In genomic region chr2:30336174-30336915, GRCm38 (mm10) we compare ENCODE assay signal across 24 mouse cellular contexts. TPM values are rescaled to one million over a fixed set of nuclear protein-coding genes. Genes with fewer than 3 reads are reported as not detected.
DNase-seq lines count a peak whose midpoint lies in the region; ATAC-seq lines count a peak whose summit lies in the region.
"Had no signal": no experiment of that assay in that cellular context is flagged by ENCODE, and none has a peak within 500 bp of the region (broad histone marks: within the 10 kb centered on the region; RNA-seq: fewer than 3 reads in every experiment).

No protein-coding gene starts in this region.

- WGBS in heart, embryonic 13.5 days: 77% methylated on average over 16 of the region's 16 CpGs
- WGBS in midbrain, embryonic 16.5 days: 84% methylated on average over 16 of the region's 16 CpGs

- no peak for ATAC-seq in heart, embryonic 13.5 days (ENCODE audit: extremely low read depth, insufficient number of reproducible peaks, low FRiP score, low TSS enrichment)
- 0 out of 2 replicates have a peak, but pooled peaks have one; percentile 2 for ATAC-seq in neutrophil, adult 5-6 weeks (ENCODE audit: extremely low read depth, insufficient number of reproducible peaks, low FRiP score, poor library complexity, severe bottlenecking)
- no peak for ATAC-seq in midbrain, embryonic 16.5 days
- ATAC-seq: activated CD4-positive, CD25-positive, alpha-beta regulatory T cell, adult 4 months; CD4-positive, CD25-positive, alpha-beta regulatory T cell, adult 4 months; forebrain, embryonic 13.5 days; lung, postnatal 0 days; midbrain, embryonic 13.5 days had no signal

- DNase-seq in adrenal gland, adult (ENCODE audit: inconsistent age in 2 of 2, low spot score in 1 of 2): peak; percentile 33 to 64
- no peak for DNase-seq in adrenal gland, adult 8-10 months
- DNase-seq in heart, postnatal 10 days: no peak
- DNase-seq in brain, adult 2 months (ENCODE audit: low read depth, low spot score): peak; percentile 90
- DNase-seq in urinary bladder, postnatal 25 days (ENCODE audit: low spot score): no peak
- DNase-seq: kidney, adult 9 months; liver, embryonic 13.5 days had no signal

- H3K36me3 ChIP-seq in heart, embryonic 13.5 days: peaks cover 98% of the 10 kb centered on the region
- H3K36me3 ChIP-seq in midbrain, embryonic 16.5 days (ENCODE audit: control insufficient read depth, insufficient read depth, low read length): peaks cover 51% of the 10 kb centered on the region

- no peak overlapping the region for H3K4me3 ChIP-seq in heart, embryonic 13.5 days
- no peak overlapping the region for H3K4me3 ChIP-seq in midbrain, embryonic 16.5 days (ENCODE audit: low read depth, low read length)
- H3K4me3 ChIP-seq: forebrain, embryonic 13.5 days; limb, embryonic 10.5 days; liver, embryonic 13.5 days; midbrain, embryonic 13.5 days had no signal

- intact Hi-C loops in heart, postnatal 10 days (cut with DNase I): no loop called here

- H3K27me3 ChIP-seq in heart, embryonic 13.5 days (replicated peaks): no peaks in the 10 kb centered on the region
- H3K27me3 ChIP-seq in midbrain, embryonic 16.5 days (ENCODE audit: control insufficient read depth, insufficient read depth, low read depth, low read length): no peaks in the 10 kb centered on the region
- H3K27me3 ChIP-seq: forebrain, embryonic 13.5 days; liver, embryonic 13.5 days; midbrain, embryonic 13.5 days had no signal

- no peaks in the 10 kb centered on the region for H3K4me1 ChIP-seq in heart, embryonic 13.5 days
- no peaks in the 10 kb centered on the region for H3K4me1 ChIP-seq in midbrain, embryonic 16.5 days (ENCODE audit: control insufficient read depth, insufficient read depth, low read length)
- H3K4me1 ChIP-seq: forebrain, embryonic 13.5 days; limb, embryonic 10.5 days; liver, embryonic 13.5 days; midbrain, embryonic 13.5 days had no signal

- H3K9ac ChIP-seq in heart, embryonic 13.5 days: no peak overlapping the region; the same call in 1 of the 2 replicates
- no peak overlapping the region for H3K9ac ChIP-seq in midbrain, embryonic 16.5 days (ENCODE audit: low read depth, low read length)
- H3K9ac ChIP-seq: forebrain, embryonic 13.5 days; liver, embryonic 13.5 days; midbrain, embryonic 13.5 days had no signal

- H3K9me3 ChIP-seq in heart, embryonic 13.5 days: no peaks in the 10 kb centered on the region
- H3K9me3 ChIP-seq in midbrain, embryonic 16.5 days (replicated peaks; ENCODE audit: control insufficient read depth, low read length, poor library complexity, severe bottlenecking): no peaks in the 10 kb centered on the region
- H3K9me3 ChIP-seq: forebrain, embryonic 13.5 days; limb, embryonic 10.5 days; liver, embryonic 13.5 days; midbrain, embryonic 13.5 days had no signal

- H3K27ac ChIP-seq in heart, embryonic 13.5 days (replicated peaks): peak overlapping the region; percentile 5; the same call in 1 of the 2 replicates
- no peak overlapping the region for H3K27ac ChIP-seq in midbrain, embryonic 16.5 days (ENCODE audit: low read length)
- H3K27ac ChIP-seq: forebrain, embryonic 13.5 days; limb, embryonic 10.5 days; liver, embryonic 13.5 days; midbrain, embryonic 13.5 days; stomach, postnatal 0 days had no signal

- H3K4me2 ChIP-seq in heart, embryonic 13.5 days: no peak overlapping the region
- H3K4me2 ChIP-seq in midbrain, embryonic 16.5 days (ENCODE audit: low read length): no peak overlapping the region
- H3K4me2 ChIP-seq: forebrain, embryonic 13.5 days; liver, embryonic 13.5 days; midbrain, embryonic 13.5 days had no signal

RNA-seq across cellular contexts. Expression of gene Sh3glb2, which starts 22.8 kb away (rescaled TPM):
- 100 to 1,000 TPM in 2 of 4 experiments, 10 to 100 TPM in 2; 85.4 to 115 (median 101) TPM for total RNA-seq in adrenal gland, adult 8-10 months (2022)
- 122 and 124 TPM in 2 replicates for polyA plus RNA-seq in heart, embryonic 13.5 days (2015; fragmentation: Nextera tagmentation; extraction: Ambion mirVana)
- 10 to 100 TPM; 62.0 to 69.5 TPM for total RNA-seq in heart, postnatal 10 days (2021)
- 39.0 and 44.3 TPM in 2 replicates for total RNA-seq in neutrophil, adult 5-6 weeks (2017)
- 206 and 218 TPM in 2 replicates for polyA plus RNA-seq in midbrain, embryonic 16.5 days (2015; fragmentation: Nextera tagmentation; extraction: Ambion mirVana)

RNA-seq across cellular contexts. Expression of gene Miga2, which starts 27.7 kb away (rescaled TPM):
- total RNA-seq in adrenal gland, adult 8-10 months (2022): 100 to 1,000 TPM in 1 of 4 experiments, 10 to 100 TPM in 3; 80.6 to 104 (median 91.1) TPM
- 28.9 and 31.4 TPM in 2 replicates for polyA plus RNA-seq in heart, embryonic 13.5 days (2015; fragmentation: Nextera tagmentation; extraction: Ambion mirVana)
- total RNA-seq in heart, postnatal 10 days (2021): 10 to 100 TPM; 70.5 to 78.0 TPM
- 6.0 and 11.2 TPM in 2 replicates for total RNA-seq in neutrophil, adult 5-6 weeks (2017)
- 32.9 and 35.0 TPM in 2 replicates for polyA plus RNA-seq in midbrain, embryonic 16.5 days (2015; fragmentation: Nextera tagmentation; extraction: Ambion mirVana)

RNA-seq across cellular contexts. Expression of gene Nup188, which starts 50.1 kb away (rescaled TPM):
- 10 to 100 TPM; 28.2 to 33.6 (median 30.2) TPM for total RNA-seq in adrenal gland, adult 8-10 months (2022)
- 22.2 and 25.7 TPM in 2 replicates for polyA plus RNA-seq in heart, embryonic 13.5 days (2015; fragmentation: Nextera tagmentation; extraction: Ambion mirVana)
- total RNA-seq in heart, postnatal 10 days (2021): 10 to 100 TPM; 25.1 to 26.6 TPM
- 14.6 and 14.8 TPM in 2 replicates for total RNA-seq in neutrophil, adult 5-6 weeks (2017)
- polyA plus RNA-seq in midbrain, embryonic 16.5 days (2015; fragmentation: Nextera tagmentation; extraction: Ambion mirVana): 18.9 and 19.6 TPM in 2 replicates

RNA-seq across cellular contexts. Expression of gene Dolk, which starts 50.2 kb away (rescaled TPM):
- total RNA-seq in adrenal gland, adult 8-10 months (2022): 10 to 100 TPM; 31.2 to 42.7 (median 37.6) TPM
- polyA plus RNA-seq in heart, embryonic 13.5 days (2015; fragmentation: Nextera tagmentation; extraction: Ambion mirVana): 27.8 and 30.3 TPM in 2 replicates
- 10 to 100 TPM; 25.9 to 28.6 TPM for total RNA-seq in heart, postnatal 10 days (2021)
- 9.0 and 10.3 TPM in 2 replicates for total RNA-seq in neutrophil, adult 5-6 weeks (2017)
- 38.0 and 40.9 TPM in 2 replicates for polyA plus RNA-seq in midbrain, embryonic 16.5 days (2015; fragmentation: Nextera tagmentation; extraction: Ambion mirVana)

RNA-seq across cellular contexts. Expression of gene Gm28038, which starts 55.5 kb away (rescaled TPM):
- not detected for total RNA-seq in adrenal gland, adult 8-10 months (2022)
- not detected in 2 replicates for polyA plus RNA-seq in heart, embryonic 13.5 days (2015; fragmentation: Nextera tagmentation; extraction: Ambion mirVana)
- total RNA-seq in heart, postnatal 10 days (2021): not detected
- not detected in 2 replicates for total RNA-seq in neutrophil, adult 5-6 weeks (2017)
- polyA plus RNA-seq in midbrain, embryonic 16.5 days (2015; fragmentation: Nextera tagmentation; extraction: Ambion mirVana): not detected in 2 replicates
- total RNA-seq: left cerebral cortex, adult 18-20 months; megakaryocyte progenitor cell, adult 5-6 weeks had no signal
- polyA plus RNA-seq: activated CD4-positive, CD25-positive, alpha-beta regulatory T cell, adult 4 months; forebrain, embryonic 13.5 days; gonadal fat pad, adult 2 months; heart, embryonic 16.5 days; hindbrain, embryonic 11.5 days; intestine, embryonic 14.5 days; large intestine, adult 2 months; limb, embryonic 10.5 days; liver, embryonic 13.5 days; lung, postnatal 0 days; midbrain, embryonic 13.5 days; stomach, postnatal 0 days had no signal

Comparison
In these comparisons a context has a peak if more than half of its experiments do, and no peak if none do; other contexts are left out.
1. DNase-seq: peak in adrenal gland, adult (2 of 2) and brain, adult 2 months (single experiment); none in adrenal gland, adult 8-10 months (single experiment), heart, postnatal 10 days (0 of 2) and urinary bladder, postnatal 25 days (single experiment).